Mouse (Mus musculus): ENCODE measurements around the gene Exoc6.

Gene Exoc6

DNA sequence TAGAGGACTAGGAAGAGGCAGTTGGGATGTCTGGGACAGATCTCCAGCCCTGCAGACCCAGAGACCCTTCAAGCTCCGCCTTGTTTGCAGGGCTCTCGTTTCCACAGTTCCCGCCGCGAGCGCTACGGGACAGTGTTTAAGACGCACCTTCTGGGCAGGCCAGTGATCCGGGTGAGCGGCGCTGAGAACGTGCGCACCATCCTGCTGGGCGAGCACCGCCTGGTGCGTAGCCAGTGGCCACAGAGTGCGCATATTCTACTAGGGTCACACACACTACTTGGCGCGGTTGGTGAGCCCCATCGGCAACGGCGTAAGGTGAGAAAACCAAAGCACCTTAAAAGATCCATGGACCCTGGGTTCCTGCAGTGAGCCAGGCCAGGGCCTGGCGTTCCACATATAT is 136.1 kb downstream of the Exoc6 start:
- no peak for DNase-seq (ENCODE audit: low read depth in 1 of 2, low spot score in 2 of 2)

DNA sequence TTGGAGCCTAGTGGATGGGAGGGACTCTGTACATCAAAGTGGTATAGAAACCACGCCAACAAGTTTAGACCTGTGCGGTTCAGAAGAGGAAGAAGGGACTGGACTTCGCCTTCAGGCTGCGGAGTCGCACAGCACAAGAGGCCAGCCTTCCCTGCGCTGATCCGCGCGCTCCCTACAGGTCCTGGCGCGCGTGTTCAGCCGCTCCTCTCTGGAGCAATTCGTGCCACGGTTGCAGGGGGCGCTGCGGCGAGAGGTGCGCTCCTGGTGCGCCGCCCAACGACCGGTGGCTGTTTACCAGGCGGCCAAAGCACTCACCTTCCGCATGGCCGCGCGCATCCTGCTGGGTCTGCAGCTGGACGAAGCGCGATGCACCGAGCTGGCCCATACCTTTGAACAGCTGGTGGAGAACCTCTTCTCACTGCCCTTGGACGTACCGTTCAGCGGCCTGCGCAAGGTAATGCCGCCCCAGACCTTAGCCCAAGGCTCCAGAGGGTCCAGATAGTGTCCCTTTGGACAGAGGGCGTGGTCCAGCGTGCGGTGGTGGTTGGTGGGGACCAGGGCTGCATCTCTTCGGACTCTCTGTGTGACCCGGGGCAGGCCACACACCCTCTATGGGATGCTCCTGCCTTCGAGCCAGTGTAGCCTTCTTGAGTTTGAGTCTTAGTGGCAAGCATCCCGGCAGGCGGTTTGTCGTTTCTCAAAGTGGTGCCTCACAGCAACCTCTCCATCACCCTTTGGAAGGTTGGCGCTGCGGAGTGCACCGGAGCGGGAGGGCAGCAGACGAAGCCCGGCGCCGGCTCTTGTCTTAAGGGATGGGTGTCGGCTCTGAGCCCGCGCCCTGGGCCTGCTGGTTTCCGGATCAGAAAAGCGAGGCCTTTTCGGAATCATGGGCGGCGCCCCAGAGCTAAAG is 137.0 kb downstream of the Exoc6 start:
- DNase-seq (ENCODE audit: low read depth in 1 of 2, low spot score in 2 of 2): no peak

DNA sequence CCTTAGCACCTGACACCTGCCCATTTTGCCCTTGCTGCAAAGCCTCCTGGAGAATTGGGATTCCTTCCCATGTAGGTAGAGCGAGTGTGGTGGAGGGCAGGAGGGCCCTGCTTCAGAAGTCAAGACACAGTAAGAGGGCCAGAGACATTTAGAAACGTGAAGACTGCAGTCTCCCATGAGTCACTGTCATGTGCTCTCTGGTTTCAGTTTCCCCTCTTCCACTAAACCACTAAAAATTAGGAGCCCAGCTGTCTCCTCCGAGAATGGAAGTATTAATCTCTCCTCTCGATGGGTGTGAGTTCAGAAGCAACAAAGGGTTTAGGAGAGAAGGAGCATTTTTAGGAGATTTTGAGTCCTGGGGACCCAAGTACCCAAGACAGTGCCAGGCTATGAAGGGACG is 139.3 kb downstream of the Exoc6 start:
- no peak for DNase-seq (ENCODE audit: low read depth in 1 of 2, low spot score in 2 of 2)

DNA sequence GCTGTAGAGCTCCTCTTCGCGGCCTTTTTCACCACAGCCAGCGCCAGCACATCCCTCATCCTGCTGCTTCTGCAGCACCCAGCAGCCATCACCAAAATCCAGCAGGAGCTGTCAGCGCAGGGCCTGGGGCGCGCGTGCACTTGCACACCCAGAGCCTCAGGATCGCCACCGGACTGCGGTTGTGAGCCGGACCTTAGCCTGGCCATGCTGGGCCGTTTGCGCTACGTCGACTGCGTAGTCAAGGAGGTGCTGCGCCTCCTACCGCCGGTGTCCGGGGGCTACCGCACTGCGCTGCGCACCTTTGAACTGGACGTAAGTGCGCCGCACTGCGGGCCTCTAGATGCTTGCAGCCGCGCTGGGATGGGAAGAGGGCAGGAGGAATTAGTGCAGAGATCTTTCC is 140.5 kb downstream of the Exoc6 start:
- DNase-seq (ENCODE audit: low read depth in 1 of 2, low spot score in 2 of 2): no peak

DNA sequence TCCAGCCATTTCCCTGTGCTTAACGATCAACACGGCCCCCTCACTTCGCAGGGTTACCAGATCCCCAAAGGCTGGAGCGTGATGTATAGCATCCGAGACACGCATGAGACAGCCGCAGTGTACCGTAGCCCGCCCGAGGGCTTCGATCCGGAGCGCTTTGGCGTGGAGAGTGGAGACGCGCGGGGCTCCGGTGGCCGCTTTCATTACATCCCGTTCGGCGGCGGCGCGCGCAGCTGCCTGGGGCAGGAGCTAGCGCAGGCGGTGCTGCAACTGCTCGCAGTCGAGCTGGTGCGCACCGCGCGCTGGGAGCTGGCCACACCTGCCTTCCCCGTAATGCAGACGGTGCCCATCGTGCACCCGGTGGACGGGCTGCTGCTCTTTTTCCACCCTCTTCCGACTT is 142.7 kb downstream of the Exoc6 start:
- no peak for DNase-seq (ENCODE audit: low read depth in 1 of 2, low spot score in 2 of 2)

DNA sequence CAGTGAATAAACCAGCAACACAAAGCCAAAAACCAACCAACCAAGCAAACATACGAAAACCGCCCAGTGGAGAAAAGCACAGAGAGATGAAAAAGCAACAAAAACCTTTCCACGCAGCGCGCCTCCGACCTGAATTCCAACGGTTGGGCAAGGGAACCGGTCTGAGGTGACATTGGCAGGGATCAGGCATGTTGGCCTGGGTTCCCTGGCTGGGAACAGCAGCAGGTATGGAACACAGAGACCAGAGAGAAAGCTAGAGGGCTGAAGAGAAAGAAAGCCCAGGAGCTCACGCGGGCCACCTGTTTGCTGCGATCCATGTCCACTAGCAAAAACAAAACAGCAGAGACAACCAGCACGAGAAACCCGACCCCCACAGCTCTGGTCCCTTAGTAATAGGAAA is 144.9 kb downstream of the Exoc6 start:
- no peak for DNase-seq (ENCODE audit: low read depth in 1 of 2, low spot score in 2 of 2)

DNA sequence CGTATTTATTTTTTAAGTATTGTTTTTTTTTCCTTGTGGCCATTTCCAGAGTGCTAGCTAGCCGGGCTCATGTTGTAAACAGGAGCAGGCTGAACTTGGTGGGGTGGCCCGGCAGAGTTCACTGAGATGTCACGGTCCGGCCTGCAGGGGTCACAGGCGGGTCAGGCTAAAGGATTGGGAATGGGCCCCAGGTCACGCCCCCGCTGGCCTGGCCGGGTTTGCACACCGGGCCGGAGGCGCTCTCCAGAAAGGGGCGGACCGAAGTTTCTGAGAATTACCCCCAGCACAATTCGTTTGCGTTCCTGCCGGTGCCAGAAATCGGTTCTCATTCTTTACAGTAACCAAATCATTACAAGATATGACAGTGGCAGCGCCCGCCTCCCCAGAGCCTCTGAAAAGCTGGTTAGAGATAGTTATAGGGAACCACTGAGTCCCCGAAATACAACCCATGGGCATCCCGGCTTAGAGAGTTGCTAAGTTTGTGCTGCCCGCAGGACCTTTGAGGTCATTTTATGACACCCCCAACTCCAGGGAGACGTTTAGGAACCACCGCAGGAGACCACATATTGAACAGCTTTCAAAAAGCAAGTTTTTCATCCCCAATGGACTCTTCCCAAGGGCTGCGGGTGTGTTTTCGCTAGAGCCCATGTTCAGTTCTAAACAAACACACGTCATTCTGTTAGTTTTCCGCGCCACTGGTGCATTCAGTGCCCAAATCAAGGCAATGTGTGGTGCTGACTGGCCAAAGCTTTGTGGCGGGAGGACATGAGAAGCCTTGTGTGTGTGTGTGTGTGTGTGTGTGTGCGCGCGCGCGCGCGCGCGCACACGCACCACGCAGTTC is 145.8 kb downstream of the Exoc6 start:
- DNase-seq (ENCODE audit: low read depth in 1 of 2, low spot score in 2 of 2): no peak

DNA sequence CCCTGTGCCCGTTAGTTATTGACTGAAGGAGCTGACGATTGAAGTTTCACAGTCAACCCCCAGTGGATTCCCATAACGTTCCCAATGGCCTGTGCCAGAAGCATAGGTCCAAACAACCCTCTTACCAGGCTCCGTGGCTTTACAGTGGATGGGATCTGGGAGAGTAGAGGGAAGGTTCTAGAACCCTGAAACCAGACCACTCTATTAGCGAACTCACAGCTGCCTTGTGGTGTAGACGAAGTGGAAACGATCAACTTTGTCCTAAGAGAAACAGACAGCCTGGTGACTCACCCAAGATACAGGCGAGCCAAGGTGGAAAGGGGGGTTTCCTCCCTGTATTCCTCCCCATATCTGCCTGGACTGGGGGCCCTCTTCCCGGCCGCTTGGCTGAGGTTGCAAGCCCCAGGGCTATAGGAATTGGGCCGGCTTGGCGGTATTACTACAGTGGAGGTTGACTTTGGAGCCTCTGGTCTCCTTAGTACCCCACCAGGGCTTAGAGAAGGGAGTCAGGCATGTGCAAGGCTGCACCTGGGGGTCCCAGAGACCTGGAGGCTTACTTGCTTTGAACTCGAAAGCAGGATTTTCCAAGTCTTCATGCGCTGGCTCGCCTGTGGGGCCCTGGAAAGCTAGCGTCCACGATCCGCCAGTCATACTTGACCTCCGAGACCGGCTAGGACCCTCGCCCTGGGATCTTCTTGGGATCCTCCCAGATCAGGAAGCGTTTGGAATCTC is 146.6 kb downstream of the Exoc6 start:
- no peak for DNase-seq (ENCODE audit: low read depth in 1 of 2, low spot score in 2 of 2)

DNA sequence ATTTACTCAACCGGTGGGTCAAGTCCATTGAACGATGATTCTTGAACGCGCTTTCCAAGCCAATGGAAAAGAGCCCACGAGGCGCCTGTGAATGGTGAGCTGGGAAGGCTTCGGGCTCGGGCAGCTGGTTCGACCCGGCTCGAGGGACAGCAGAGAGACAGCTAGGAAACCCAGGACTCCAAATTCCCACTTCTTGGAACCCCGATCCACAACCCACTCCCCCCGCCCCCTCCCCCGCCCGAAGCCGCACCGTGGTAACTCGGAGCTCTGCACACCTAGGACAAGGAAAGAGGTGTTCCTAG is 147.1 kb downstream of the Exoc6 start:
- no peak for DNase-seq (ENCODE audit: low read depth in 1 of 2, low spot score in 2 of 2)

DNA sequence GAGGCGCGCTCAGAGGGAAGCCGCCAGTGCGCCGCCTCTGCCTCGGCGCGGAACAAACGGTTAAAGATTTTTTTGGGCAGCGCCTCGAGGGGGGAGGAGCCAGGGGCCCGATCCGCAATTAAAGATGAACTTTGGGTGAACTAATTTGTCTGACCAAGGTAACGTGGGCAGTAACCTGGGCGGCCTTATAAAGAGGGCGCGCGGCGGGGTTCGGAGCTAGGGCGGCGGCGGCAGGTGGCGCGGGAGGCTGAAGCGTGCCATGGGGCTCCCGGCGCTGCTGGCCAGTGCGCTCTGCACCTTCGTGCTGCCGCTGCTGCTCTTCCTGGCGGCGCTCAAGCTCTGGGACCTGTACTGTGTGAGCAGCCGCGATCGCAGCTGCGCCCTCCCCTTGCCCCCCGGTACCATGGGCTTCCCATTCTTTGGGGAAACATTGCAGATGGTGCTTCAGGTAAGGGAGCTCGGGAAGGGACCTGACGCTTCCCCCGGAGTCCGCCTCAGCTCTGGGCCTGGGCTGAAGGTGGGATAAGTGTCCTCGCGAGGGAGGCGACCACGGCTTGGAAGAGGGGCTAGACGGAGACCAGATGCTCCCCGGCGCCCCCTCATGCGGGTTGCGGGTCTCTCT is 147.5 kb downstream of the Exoc6 start, which contains the start of gene Cyp26a1:
Gene Cyp26a1, plus strand, starts transcription at position 148 of the 622 bp plus-strand sequence.
- DNase-seq (ENCODE audit: low read depth in 1 of 2, low spot score in 2 of 2): no peak

DNA sequence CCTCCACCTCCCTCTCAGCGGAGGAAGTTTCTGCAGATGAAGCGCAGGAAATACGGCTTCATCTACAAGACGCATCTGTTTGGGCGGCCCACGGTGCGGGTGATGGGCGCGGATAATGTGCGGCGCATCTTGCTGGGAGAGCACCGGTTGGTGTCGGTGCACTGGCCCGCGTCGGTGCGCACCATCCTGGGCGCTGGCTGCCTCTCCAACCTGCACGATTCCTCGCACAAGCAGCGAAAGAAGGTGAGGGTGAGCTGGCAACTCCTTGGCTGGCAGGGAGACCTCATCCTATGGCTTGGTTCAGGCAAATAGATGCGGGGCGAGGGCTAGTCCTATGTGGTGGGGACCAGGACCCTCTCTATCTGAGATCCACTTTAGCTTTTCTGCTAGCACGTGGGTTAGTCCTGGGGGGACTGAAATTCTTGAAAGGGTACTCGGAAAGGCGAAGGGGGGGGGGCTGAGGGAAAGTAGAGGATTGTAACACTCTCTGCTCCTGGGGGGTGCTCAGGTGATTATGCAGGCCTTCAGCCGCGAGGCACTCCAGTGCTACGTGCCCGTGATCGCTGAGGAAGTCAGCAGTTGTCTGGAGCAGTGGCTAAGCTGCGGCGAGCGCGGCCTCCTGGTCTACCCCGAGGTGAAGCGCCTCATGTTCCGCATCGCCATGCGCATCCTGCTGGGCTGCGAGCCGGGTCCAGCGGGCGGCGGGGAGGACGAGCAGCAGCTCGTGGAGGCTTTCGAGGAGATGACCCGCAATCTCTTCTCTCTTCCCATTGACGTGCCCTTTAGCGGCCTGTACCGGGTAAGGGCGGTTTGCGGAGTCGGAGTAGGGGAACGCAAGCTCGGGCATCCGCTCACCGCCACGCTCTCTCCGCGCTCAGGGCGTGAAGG is 148.3 kb downstream of the Exoc6 start:
- DNase-seq (ENCODE audit: low read depth in 1 of 2, low spot score in 2 of 2): no peak

DNA sequence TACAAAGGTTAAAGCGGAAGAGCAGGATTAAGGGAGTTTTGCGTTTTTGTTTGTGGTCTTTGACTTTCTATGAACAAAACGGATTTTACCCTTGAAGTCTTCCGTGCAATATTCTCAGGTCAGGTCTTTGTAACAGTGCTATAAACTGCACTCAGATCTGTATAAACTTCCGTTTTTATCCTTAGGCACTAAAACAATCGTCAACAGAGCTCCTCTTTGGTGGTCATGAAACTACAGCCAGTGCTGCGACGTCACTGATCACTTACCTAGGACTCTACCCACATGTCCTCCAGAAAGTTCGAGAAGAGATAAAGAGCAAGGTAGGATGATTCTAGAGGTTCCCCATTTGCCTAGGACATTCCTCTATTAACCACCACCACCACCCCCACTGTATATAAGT is 149.5 kb downstream of the Exoc6 start:
- no peak for DNase-seq (ENCODE audit: low read depth in 1 of 2, low spot score in 2 of 2)

DNA sequence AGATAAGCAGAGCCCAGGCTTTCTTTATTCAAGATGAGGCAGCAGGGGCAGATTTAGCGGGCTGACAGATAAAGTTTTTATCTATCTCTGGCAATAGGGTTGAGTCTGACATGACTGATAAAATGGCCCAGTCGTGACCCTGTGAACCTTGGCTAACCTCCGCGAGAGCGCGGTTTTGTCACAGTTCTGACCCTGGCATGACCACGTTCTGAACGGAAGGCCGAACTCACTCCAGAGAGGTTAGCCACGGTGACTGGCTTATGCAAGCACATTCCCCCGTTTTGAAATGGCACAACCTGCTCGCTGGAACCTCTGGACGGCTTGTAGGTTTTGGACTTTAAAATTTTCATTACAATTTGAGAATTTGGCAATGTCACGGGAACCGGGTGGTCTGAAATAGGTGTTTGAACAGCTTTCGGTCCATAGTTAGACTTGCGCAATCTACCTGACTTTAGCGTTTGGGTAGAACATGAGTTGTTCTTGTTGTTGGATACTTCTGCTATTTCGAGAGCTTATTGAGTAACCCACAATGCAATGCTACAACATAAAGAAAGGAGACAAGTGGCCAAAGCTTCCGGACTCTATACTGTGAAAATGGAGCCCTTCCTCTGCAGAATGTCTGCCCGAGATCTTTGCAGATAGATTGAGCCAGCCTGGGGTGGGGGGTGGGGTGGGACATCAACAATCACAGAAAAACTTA is 152.3 kb downstream of the Exoc6 start:
- DNase-seq (ENCODE audit: low read depth in 1 of 2, low spot score in 2 of 2): peak; percentile 24 to 27

DNA sequence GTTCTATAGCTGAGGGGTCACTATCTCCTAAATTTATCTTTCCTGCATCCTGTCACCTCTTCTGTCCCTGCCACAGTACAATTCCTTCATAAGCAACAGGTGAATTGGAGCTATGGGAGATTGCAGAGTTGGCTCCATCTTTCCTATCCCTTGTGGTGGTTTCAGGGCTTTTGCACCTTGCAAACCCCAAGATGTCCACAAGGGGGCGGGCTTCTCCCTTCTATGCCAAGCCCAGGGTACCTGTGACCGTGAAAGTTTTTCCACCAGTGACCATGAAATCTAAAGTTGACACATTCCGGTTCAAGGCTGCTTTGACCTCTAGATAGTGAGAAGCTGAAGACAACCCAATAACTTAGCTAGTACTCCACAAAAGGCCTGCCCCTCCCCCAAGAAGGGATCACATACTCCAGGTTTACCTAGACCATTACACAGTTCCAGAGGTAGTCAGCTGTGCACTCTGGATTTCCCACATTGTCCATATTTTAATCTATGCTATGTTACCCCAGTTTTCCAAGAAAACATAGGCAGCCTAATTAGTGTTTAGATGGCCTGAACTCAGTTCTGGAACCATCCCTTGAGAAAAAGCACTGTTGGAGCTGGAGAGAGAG is 153.8 kb downstream of the Exoc6 start:
- DNase-seq (ENCODE audit: low read depth in 1 of 2, low spot score in 2 of 2): peak in 1 of 2 experiments; percentile 37

DNA sequence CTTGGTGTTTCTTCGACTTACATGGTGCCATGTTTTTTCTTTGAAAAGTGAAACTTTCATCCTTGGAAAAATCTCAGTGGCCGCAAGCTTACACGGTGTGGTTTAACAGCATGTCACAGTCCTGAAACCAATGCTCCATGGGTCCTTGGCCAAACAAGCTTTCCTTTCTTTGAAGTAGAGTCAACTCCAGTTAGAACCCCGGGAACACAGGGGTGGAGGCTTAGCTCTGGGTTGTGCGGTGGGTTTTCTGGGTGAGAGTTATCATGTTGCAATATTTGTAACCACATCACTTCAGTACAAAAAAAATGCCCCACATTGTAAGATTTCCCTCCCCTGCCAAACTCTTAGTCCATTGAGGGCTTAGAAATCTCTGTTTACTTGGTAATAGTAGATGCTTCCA is 155.5 kb downstream of the Exoc6 start:
- DNase-seq (ENCODE audit: low read depth in 1 of 2, low spot score in 2 of 2): no peak

DNA sequence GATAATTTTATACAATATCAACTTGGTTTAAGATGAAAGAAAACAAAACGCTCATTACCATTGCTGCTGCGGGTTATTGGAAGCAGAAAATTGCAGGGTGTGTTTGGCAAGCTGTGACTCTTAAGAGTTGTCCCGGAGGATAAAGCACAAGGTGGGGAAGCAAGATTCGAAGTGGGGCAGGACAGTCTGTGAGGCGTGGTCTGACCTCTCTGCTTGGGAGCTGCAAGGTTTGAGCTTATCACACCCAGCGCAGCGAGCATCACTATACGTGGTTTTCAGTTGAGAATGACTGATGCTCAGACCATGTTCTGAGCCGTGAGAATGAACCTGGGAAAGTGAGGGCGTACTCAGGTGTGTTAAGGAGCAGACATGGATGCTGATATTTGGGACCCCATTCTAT is 164.5 kb downstream of the Exoc6 start:
- no peak for DNase-seq (ENCODE audit: low read depth in 1 of 2, low spot score in 2 of 2)

DNA sequence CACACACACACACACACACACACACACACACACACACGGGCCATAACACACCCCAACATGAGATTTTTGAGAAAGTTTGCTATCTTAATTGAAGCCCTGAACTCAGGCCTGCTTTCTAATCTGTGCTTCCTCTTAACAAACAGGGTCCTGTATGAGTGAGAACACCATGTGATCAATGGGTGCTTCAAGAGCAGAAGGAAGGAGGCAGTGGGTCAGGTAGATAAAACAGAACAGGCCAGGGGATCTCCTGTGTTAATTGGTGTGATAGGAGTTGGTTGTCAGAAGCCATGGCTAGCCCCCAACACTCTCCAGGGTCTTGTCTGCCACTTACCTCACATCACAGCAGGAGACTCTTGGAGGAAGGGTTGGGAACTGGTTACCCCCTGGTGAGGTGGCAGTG is 165.8 kb downstream of the Exoc6 start:
- no peak for DNase-seq (ENCODE audit: low read depth in 1 of 2, low spot score in 2 of 2)

DNA sequence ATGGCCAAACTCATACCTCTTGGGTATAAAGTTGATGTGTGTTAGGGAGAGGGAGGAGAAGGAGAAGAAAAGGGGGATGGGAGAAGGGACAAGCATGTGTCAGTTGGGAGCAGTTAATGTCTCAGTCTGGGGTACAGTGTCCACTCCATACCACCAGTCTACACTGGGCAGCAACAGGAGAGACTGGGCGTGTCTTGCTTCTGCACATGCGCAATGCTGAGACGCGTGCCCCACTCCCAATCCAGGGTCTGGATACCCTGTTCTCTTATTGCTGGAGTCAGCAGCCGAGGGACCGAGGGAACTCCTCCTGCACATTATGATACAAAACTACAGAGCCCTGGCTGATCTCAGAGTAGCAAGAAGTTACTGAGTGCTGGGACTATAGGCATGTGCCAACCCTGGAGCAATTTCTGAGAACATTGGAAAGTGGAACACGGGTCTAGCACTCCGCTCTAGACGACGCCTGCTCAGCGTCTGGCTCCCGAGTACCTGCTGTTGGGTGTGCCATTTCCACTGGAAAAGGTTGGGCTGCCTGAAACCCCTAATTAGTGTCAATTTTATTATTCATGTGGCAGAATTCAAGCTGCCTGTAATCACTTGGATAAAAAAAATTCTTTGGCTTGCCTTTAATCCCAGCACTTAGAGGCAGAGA is 166.4 kb downstream of the Exoc6 start:
- DNase-seq (ENCODE audit: low read depth in 1 of 2, low spot score in 2 of 2): no peak

DNA sequence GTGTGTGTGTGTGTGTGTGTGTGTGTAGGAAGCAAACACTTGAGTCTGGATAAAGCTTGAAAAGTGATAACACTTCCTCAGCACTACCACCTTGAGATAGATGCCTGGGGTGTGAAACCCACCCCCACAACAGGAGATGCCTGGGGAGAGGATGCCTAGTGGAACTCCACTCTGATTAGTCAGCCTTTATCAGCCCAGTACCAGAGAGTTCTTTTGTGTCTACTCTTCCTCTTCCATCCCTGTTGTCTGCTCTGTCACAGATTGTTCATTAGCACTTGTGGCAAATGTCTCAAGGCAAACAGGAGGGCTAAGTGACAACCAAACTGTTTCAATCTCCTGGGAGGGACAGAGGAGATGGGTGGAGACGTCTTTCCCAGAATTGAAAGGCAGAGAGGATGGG is 168.9 kb downstream of the Exoc6 start:
- no peak for DNase-seq (ENCODE audit: low read depth in 1 of 2, low spot score in 2 of 2)

Data from monocyte, adult 2 months (primary cell).